Mouse (Mus musculus) midbrain, postnatal 0 days (tissue): Measurements from ENCODE around the gene Lrrc3b. TPM values are rescaled to one million over a fixed set of nuclear protein-coding genes. Genes with fewer than 3 reads are reported as not detected.

Experiments used
- ATAC-seq: fragments of 200-750 bp; cut with Nextera tagmentation; 2 replicates; pipeline ENCODE4 v1.8.0; 2017; ENCODE audit warnings: moderate number of reproducible peaks, mild to moderate bottlenecking, moderate TSS enrichment, moderate library complexity; ENCODE audit not compliant: low FRiP score
- DNase-seq: peaks from one replicate; pipeline ENCODE4 v3.0.0-alpha.2; 2015; ENCODE audit warnings: low spot score
- H3K27ac ChIP-seq: fragments of 300-500 bp; sonication (generic); 2 replicates; pipeline ENCODE4 v1.5.1; 2014; ENCODE audit warnings: low read depth, mild to moderate bottlenecking, low read length, mixed read lengths
- H3K27me3 ChIP-seq: fragments of 300-500 bp; sonication (generic); 2 replicates; pipeline ENCODE4 v1.6.1; 2014; ENCODE audit warnings: low read length, control low read depth, mixed read lengths; ENCODE audit not compliant: insufficient read depth
- H3K36me3 ChIP-seq: fragments of 300-500 bp; sonication (generic); 2 replicates; pipeline ENCODE4 v1.6.1; 2014; ENCODE audit warnings: low read length, control low read depth, mixed read lengths; ENCODE audit not compliant: insufficient read depth
- H3K4me1 ChIP-seq: fragments of 300-500 bp; sonication (generic); 2 replicates; pipeline ENCODE4 v1.6.1; 2014; ENCODE audit warnings: mild to moderate bottlenecking, control low read depth, antibody characterized with exemption, low read length, mixed read lengths; ENCODE audit not compliant: insufficient read depth
- H3K4me2 ChIP-seq: fragments of 300-500 bp; sonication (generic); 2 replicates; pipeline ENCODE4 v1.6.1; 2014; ENCODE audit warnings: low read depth, mild to moderate bottlenecking, low read length, mixed read lengths; ENCODE audit not compliant: poor library complexity, severe bottlenecking
- H3K4me3 ChIP-seq: fragments of 300-500 bp; sonication (generic); 2 replicates; pipeline ENCODE4 v1.5.1; 2014; ENCODE audit warnings: low read depth, mild to moderate bottlenecking, low read length, moderate library complexity
- H3K9ac ChIP-seq: fragments of 300-500 bp; sonication (generic); replicated peaks from 2 replicates; pipeline ENCODE4 v1.6.1; 2014; ENCODE audit warnings: mild to moderate bottlenecking, low read length, moderate library complexity, mixed read lengths; ENCODE audit not compliant: poor library complexity, severe bottlenecking
- H3K9me3 ChIP-seq: fragments of 300-500 bp; sonication (generic); 2 replicates; pipeline ENCODE4 v1.6.1; 2016; ENCODE audit warnings: low read length, control low read depth
- CTCF ChIP-seq: IDR thresholded peaks from 2 replicates; pipeline ENCODE4 v1.5.1; 2016; ENCODE audit warnings: antibody characterized with exemption, mild to moderate bottlenecking
- WGBS: fragments of 180-500 bp; shearing (Covaris S2); extraction: QIAGEN DNeasy Blood & Tissue Kit; methylation state at CpG from one replicate; pipeline ENCODE4 v1.1.7; 2014; 5-methylcytosine and 5-hydroxymethylcytosine counted together
- polyA plus RNA-seq: library from polyadenylated mRNA; unstranded; fragments of >200 nt; fragmentation: Nextera tagmentation; extraction: Ambion mirVana; gene quantifications from 2 replicates; pipeline ENCODE4 v1.2.1, GENCODE M21; 2015
- total RNA-seq: library from RNA; depleted of rRNA; stranded (reverse); fragments of >200 nt; gene quantifications from 2 replicates; pipeline ENCODE4 v1.2.3, GENCODE M21; 2014; rRNA removed

Lrrc3b gene
- total RNA-seq = 40.4 and 47.8 TPM in 2 replicates
- 36.7 and 41.8 TPM in 2 replicates for polyA plus RNA-seq

GRCm38 (mm10) chr14:15438485-15439157 is at the start of gene Lrrc3b:
Gene Lrrc3b, minus strand, starts transcription at chr14:15438987.
- Histone ChIP-seq H3K9me3 (no peaks in the 10 kb centered on the region), H3K4me1 (peaks cover 6% of the 10 kb centered on the region; the same call in 1 of the 2 replicates), H3K9ac (peak within 1 kb of the TSS; percentile 80), H3K4me3 (peak within 1 kb of the TSS; percentile 76), H3K27me3 (no peaks in the 10 kb centered on the region), H3K4me2 (peak within 1 kb of the TSS; percentile 83), H3K36me3 (no peaks in the 10 kb centered on the region), H3K27ac (peak within 1 kb of the TSS; percentile 92)
- peak; percentile 88 for DNase-seq
- peak; percentile 72 for TF ChIP-seq CTCF
- ATAC-seq = peak; percentile 90
- 0% methylated on average over 38 of the region's 51 CpGs for WGBS

- no peak overlapping the region for H3K27ac ChIP-seq
- no peaks in the 10 kb centered on the region for H3K27me3 ChIP-seq
- H3K4me3 ChIP-seq = no peak overlapping the region
- H3K9ac ChIP-seq = no peak overlapping the region
- DNase-seq (no peak), ATAC-seq (no peak)
- no peaks in the 10 kb centered on the region for H3K4me1 ChIP-seq
- no peaks in the 10 kb centered on the region for H3K36me3 ChIP-seq
- 0 out of 2 replicates have a peak, but pooled peaks cover 4% of the 10 kb centered on the region for H3K9me3 ChIP-seq
- no peak for TF ChIP-seq CTCF
- no peak overlapping the region for H3K4me2 ChIP-seq
Observed at GRCm38 (mm10) chr14:15477668-15478067, 38.9 kb upstream of the Lrrc3b start.

- 1% methylated on average over 11 of the region's 11 CpGs for WGBS
- DNase-seq (peak; percentile 32), ATAC-seq (peak; percentile 69)
- H3K9ac ChIP-seq = peak overlapping the region; percentile 80
- TF ChIP-seq CTCF = no peak
- H3K9me3 ChIP-seq = no peaks in the 10 kb centered on the region
- peak overlapping the region; percentile 83 for H3K4me2 ChIP-seq
- no peaks in the 10 kb centered on the region for H3K27me3 ChIP-seq
- H3K27ac ChIP-seq = peak overlapping the region; percentile 92
- peaks cover 6% of the 10 kb centered on the region; the same call in 1 of the 2 replicates for H3K4me1 ChIP-seq
- peak overlapping the region; percentile 76 for H3K4me3 ChIP-seq
- no peaks in the 10 kb centered on the region for H3K36me3 ChIP-seq
Observed at GRCm38 (mm10) chr14:15438096-15438484, 697 bp downstream of the Lrrc3b start.

- Histone ChIP-seq H3K4me3 (peak overlapping the region; percentile 76), H3K4me1 (peaks cover 6% of the 10 kb centered on the region; the same call in 1 of the 2 replicates), H3K27me3 (no peaks in the 10 kb centered on the region), H3K27ac (peak overlapping the region; percentile 92), H3K36me3 (no peaks in the 10 kb centered on the region), H3K9me3 (no peaks in the 10 kb centered on the region), H3K9ac (peak overlapping the region; percentile 80), H3K4me2 (peak overlapping the region; percentile 83)
- no peak for TF ChIP-seq CTCF
- DNase-seq = peak; percentile 44
- ATAC-seq = peak; percentile 33
- WGBS = 1% methylated on average over 15 of the region's 15 CpGs
Observed at GRCm38 (mm10) chr14:15437501-15437941, 1.3 kb downstream of the Lrrc3b start.

- peak overlapping the region; percentile 76 for H3K4me3 ChIP-seq
- peak overlapping the region; percentile 92 for H3K27ac ChIP-seq
- no peaks in the 10 kb centered on the region for H3K27me3 ChIP-seq
- ATAC-seq (peak; percentile 1; the same call in 1 of the 2 replicates), DNase-seq (no peak)
- H3K9me3 ChIP-seq = no peaks in the 10 kb centered on the region
- TF ChIP-seq CTCF = no peak
- H3K9ac ChIP-seq = peak overlapping the region; percentile 80
- WGBS = 40% methylated on average over 4 of the region's 4 CpGs
- peaks cover 6% of the 10 kb centered on the region; the same call in 1 of the 2 replicates for H3K4me1 ChIP-seq
- H3K36me3 ChIP-seq = no peaks in the 10 kb centered on the region
- peak overlapping the region; percentile 83 for H3K4me2 ChIP-seq
Observed at GRCm38 (mm10) chr14:15437046-15437445, 1.7 kb downstream of the Lrrc3b start.

- H3K4me2 ChIP-seq = peak overlapping the region; percentile 83
- TF ChIP-seq CTCF = no peak
- peak overlapping the region; percentile 92; the same call in 1 of the 2 replicates for H3K27ac ChIP-seq
- WGBS = 95% methylated on average over 4 of the region's 4 CpGs
- DNase-seq = no peak
- no peaks in the 10 kb centered on the region for H3K9me3 ChIP-seq
- H3K9ac ChIP-seq = peak overlapping the region; percentile 3; the same call in 1 of the 2 replicates
- peaks cover 6% of the 10 kb centered on the region; the same call in 1 of the 2 replicates for H3K4me1 ChIP-seq
- no peaks in the 10 kb centered on the region for H3K36me3 ChIP-seq
- no peaks in the 10 kb centered on the region for H3K27me3 ChIP-seq
- peak overlapping the region; percentile 76 for H3K4me3 ChIP-seq
- ATAC-seq = no peak
Observed at GRCm38 (mm10) chr14:15436586-15436985, 2.2 kb downstream of the Lrrc3b start.
